Mouse (Mus musculus) retina, postnatal 1 day (tissue): ENCODE measurements around the gene Tacr1.

ENCODE experiments used
- DNase-seq: peaks from one replicate; pipeline ENCODE4 v3.0.0-alpha.2; 2012

Gene Tacr1

GRCm38 (mm10) chr6:82525107-82525867 is 123.2 kb downstream of the Tacr1 start:
- no peak for DNase-seq

- DNase-seq: no peak
Measured at GRCm38 (mm10) chr6:82528631-82529030, 126.5 kb downstream of the Tacr1 start.

- DNase-seq: peak; percentile 23
Measured at GRCm38 (mm10) chr6:82536641-82537040, 134.5 kb downstream of the Tacr1 start.

- DNase-seq: no peak
Measured at GRCm38 (mm10) chr6:82549270-82549669, 147.1 kb downstream of the Tacr1 start.

GRCm38 (mm10) chr6:82575445-82575844 is 173.3 kb downstream of the Tacr1 start:
- no peak for DNase-seq

- DNase-seq: no peak
Measured at GRCm38 (mm10) chr6:82585396-82585795, 183.3 kb downstream of the Tacr1 start.

GRCm38 (mm10) chr6:82589387-82589786 is 187.3 kb downstream of the Tacr1 start:
- DNase-seq: peak; percentile 59

GRCm38 (mm10) chr6:82595461-82596090 is 193.4 kb downstream of the Tacr1 start:
- peak; percentile 23 for DNase-seq

- no peak for DNase-seq
Measured at GRCm38 (mm10) chr6:82603228-82603627, 201.1 kb downstream of the Tacr1 start.

- peak; percentile 66 for DNase-seq
Measured at GRCm38 (mm10) chr6:82603665-82604064, 201.5 kb downstream of the Tacr1 start.

- peak; percentile 81 for DNase-seq
Measured at GRCm38 (mm10) chr6:82604791-82605190, 202.7 kb downstream of the Tacr1 start.

- DNase-seq: no peak
Measured at GRCm38 (mm10) chr6:82608756-82609155, 206.6 kb downstream of the Tacr1 start.

- no peak for DNase-seq
Measured at GRCm38 (mm10) chr6:82609339-82609926, 207.3 kb downstream of the Tacr1 start.
